Mouse (Mus musculus) intestine, postnatal 0 days (tissue): ENCODE measurements around the gene Mlxipl. TPM values are rescaled to one million over a fixed set of nuclear protein-coding genes. Genes with fewer than 3 reads are reported as not detected.
"Not testable (repeated sequence)": the region's sequence is repeated elsewhere in the genome, so short reads cannot be mapped to it uniquely, and the experiment has no call there.

ENCODE experiments used
- ATAC-seq: fragments of 200-750 bp; cut with Nextera tagmentation; 2 replicates; pipeline ENCODE4 v1.8.0; 2017; ENCODE audit warnings: mild to moderate bottlenecking, moderate TSS enrichment, moderate library complexity
- H3K27ac ChIP-seq: fragments of 300-500 bp; sonication (generic); 2 replicates; pipeline ENCODE4 v1.5.1; 2014; ENCODE audit warnings: mild to moderate bottlenecking, low read depth, low read length, moderate library complexity
- H3K27me3 ChIP-seq: fragments of 300-500 bp; sonication (generic); replicated peaks from 2 replicates; pipeline ENCODE4 v1.6.1; 2014; ENCODE audit warnings: low read length, mixed read lengths; ENCODE audit not compliant: control insufficient read depth, insufficient read depth
- H3K36me3 ChIP-seq: fragments of 300-500 bp; sonication (generic); 2 replicates; pipeline ENCODE4 v1.6.1; 2014; ENCODE audit warnings: mild to moderate bottlenecking, moderate library complexity; ENCODE audit not compliant: control insufficient read depth, insufficient read depth
- H3K4me1 ChIP-seq: fragments of 300-500 bp; sonication (generic); replicated peaks from 2 replicates; pipeline ENCODE4 v1.6.1; 2014; ENCODE audit warnings: antibody characterized with exemption, low read length, mixed read lengths; ENCODE audit not compliant: control insufficient read depth, insufficient read depth
- H3K4me2 ChIP-seq: fragments of 300-500 bp; sonication (generic); replicated peaks from 2 replicates; pipeline ENCODE4 v1.6.1; 2014; ENCODE audit warnings: low read depth, mild to moderate bottlenecking, moderate library complexity
- H3K4me3 ChIP-seq: fragments of 300-500 bp; sonication (generic); 2 replicates; pipeline ENCODE4 v1.5.1; 2014; ENCODE audit warnings: low read depth, low read length
- H3K9ac ChIP-seq: fragments of 300-500 bp; sonication (generic); 2 replicates; pipeline ENCODE4 v1.6.1; 2014; ENCODE audit warnings: mild to moderate bottlenecking, low read depth, low read length
- H3K9me3 ChIP-seq: fragments of 300-500 bp; sonication (generic); 2 replicates; pipeline ENCODE4 v1.6.1; 2016; ENCODE audit warnings: mixed run types; ENCODE audit not compliant: control insufficient read depth
- CTCF ChIP-seq: sonication (generic); IDR thresholded peaks from 2 replicates; pipeline ENCODE4 v1.5.1; 2016; ENCODE audit warnings: low read depth, mild to moderate bottlenecking, control low read depth, antibody characterized with exemption, moderate library complexity
- WGBS: fragments of 180-500 bp; shearing (Covaris S2); extraction: QIAGEN DNeasy Blood & Tissue Kit; methylation state at CpG from one replicate; pipeline ENCODE4 v1.1.7; 2014; 5-methylcytosine and 5-hydroxymethylcytosine counted together
- polyA plus RNA-seq: library from polyadenylated mRNA; unstranded; fragments of >200 nt; fragmentation: Nextera tagmentation; extraction: Ambion mirVana; gene quantifications from 2 replicates; pipeline ENCODE4 v1.2.1, GENCODE M21; 2015

The Mlxipl gene
- polyA plus RNA-seq, 1 experiment from 2014 or later: 13.7 TPM

GRCm38 (mm10) chr5:135053356-135053755, 36.3 kb upstream of the Mlxipl start:
- no peak overlapping the region for H3K27ac ChIP-seq
- no peak overlapping the region for H3K4me3 ChIP-seq
- no peak for ATAC-seq
- H3K9me3 ChIP-seq: no peaks in the 10 kb centered on the region
- 88% methylated on average over 12 of the region's 12 CpGs for WGBS
- H3K4me1 ChIP-seq: no peaks in the 10 kb centered on the region
- peaks cover 65% of the 10 kb centered on the region for H3K36me3 ChIP-seq
- H3K9ac ChIP-seq: no peak overlapping the region
- no peaks in the 10 kb centered on the region for H3K27me3 ChIP-seq
- no peak for TF ChIP-seq CTCF
- H3K4me2 ChIP-seq: no peak overlapping the region

- WGBS: under 1% methylated on average over 52 of the region's 52 CpGs
- no peaks in the 10 kb centered on the region for H3K9me3 ChIP-seq
- H3K4me2 ChIP-seq: peak within 1 kb of the TSS; percentile 99
- peak within 1 kb of the TSS; percentile 96 for H3K4me3 ChIP-seq
- 0 out of 2 replicates have a peak, but pooled peaks cover 2% of the 10 kb centered on the region for H3K4me1 ChIP-seq
- peaks cover 22% of the 10 kb centered on the region for H3K36me3 ChIP-seq
- peak within 1 kb of the TSS; percentile 69 for H3K27ac ChIP-seq
- ATAC-seq: peak; percentile 92
- no peak for TF ChIP-seq CTCF
- peak within 1 kb of the TSS; percentile 87 for H3K9ac ChIP-seq
- no peaks in the 10 kb centered on the region for H3K27me3 ChIP-seq
Observed at GRCm38 (mm10) chr5:135063629-135064381, 25.9 kb upstream of the Mlxipl start, which contains the start of gene Dnajc30. Gene Dnajc30, plus strand, starts transcription at chr5:135064202.

GRCm38 (mm10) chr5:135064382-135064766, 25.3 kb upstream of the Mlxipl start:
- H3K9ac ChIP-seq: peak overlapping the region; percentile 87
- no peak for TF ChIP-seq CTCF
- 0 out of 2 replicates have a peak, but pooled peaks cover 2% of the 10 kb centered on the region for H3K4me1 ChIP-seq
- no peaks in the 10 kb centered on the region for H3K27me3 ChIP-seq
- H3K4me2 ChIP-seq: peak overlapping the region; percentile 99
- peak overlapping the region; percentile 96 for H3K4me3 ChIP-seq
- WGBS: under 1% methylated on average over 40 of the region's 40 CpGs
- H3K9me3 ChIP-seq: no peaks in the 10 kb centered on the region
- peak; percentile 45 for ATAC-seq
- peak overlapping the region; percentile 69 for H3K27ac ChIP-seq
- H3K36me3 ChIP-seq: peaks cover 17% of the 10 kb centered on the region

- not testable (repeated sequence) for ATAC-seq, H3K9me3 ChIP-seq, H3K27me3 ChIP-seq, H3K4me1 ChIP-seq
- H3K4me2 ChIP-seq: peak within 1 kb of the TSS; percentile 99
- peak within 1 kb of the TSS; percentile 87 for H3K9ac ChIP-seq
- peak within 1 kb of the TSS; percentile 69 for H3K27ac ChIP-seq
- peaks cover 10% of the 10 kb centered on the region for H3K36me3 ChIP-seq
- peak within 1 kb of the TSS; percentile 96 for H3K4me3 ChIP-seq
- WGBS: 67% methylated on average over 8 of the region's 9 CpGs
Observed at GRCm38 (mm10) chr5:135064909-135065446, 24.7 kb upstream of the Mlxipl start, which contains the start of gene Bud23. Gene Bud23, minus strand, starts transcription at chr5:135064959.

GRCm38 (mm10) chr5:135066008-135066407, 23.7 kb upstream of the Mlxipl start:
- TF ChIP-seq CTCF: no peak
- no peak overlapping the region for H3K27ac ChIP-seq
- H3K9ac ChIP-seq: no peak overlapping the region
- H3K4me2 ChIP-seq: no peak overlapping the region
- H3K4me1 ChIP-seq: 0 out of 2 replicates have a peak, but pooled peaks cover 2% of the 10 kb centered on the region
- H3K4me3 ChIP-seq: no peak overlapping the region
- WGBS: 93% methylated on average over 3 of the region's 3 CpGs
- H3K36me3 ChIP-seq: peaks cover 6% of the 10 kb centered on the region; the same call in 1 of the 2 replicates
- H3K9me3 ChIP-seq: no peaks in the 10 kb centered on the region
- no peak for ATAC-seq
- H3K27me3 ChIP-seq: no peaks in the 10 kb centered on the region

GRCm38 (mm10) chr5:135070448-135070847, 19.2 kb upstream of the Mlxipl start:
- no peak overlapping the region for H3K9ac ChIP-seq
- no peak for ATAC-seq
- 0 out of 2 replicates have a peak, but pooled peaks cover 2% of the 10 kb centered on the region for H3K4me1 ChIP-seq
- TF ChIP-seq CTCF: no peak
- H3K27me3 ChIP-seq: no peaks in the 10 kb centered on the region
- H3K36me3 ChIP-seq: peaks cover 6% of the 10 kb centered on the region; the same call in 1 of the 2 replicates
- no peak overlapping the region for H3K4me3 ChIP-seq
- 79% methylated on average over 3 of the region's 3 CpGs for WGBS
- no peak overlapping the region for H3K4me2 ChIP-seq
- no peak overlapping the region for H3K27ac ChIP-seq
- H3K9me3 ChIP-seq: no peaks in the 10 kb centered on the region
